Mouse (Mus musculus) gonadal fat pad, adult 2 months (tissue): Measurements from ENCODE around the gene Lrp6. TPM values are rescaled to one million over a fixed set of nuclear protein-coding genes. Genes with fewer than 3 reads are reported as not detected.
A peak's percentile ranks its signal among the peaks of the same experiment; 100 is the strongest.

Source experiments
- DNase-seq: peaks from one replicate; pipeline ENCODE4 v3.0.0-alpha.2; 2012; ENCODE audit warnings: low read depth
- polyA plus RNA-seq: library from polyadenylated mRNA; depleted of rRNA; stranded (reverse); fragments of >200 nt; gene quantifications from 2 replicates; pipeline ENCODE4 v1.2.3, GENCODE M21; 2012

Lrp6 gene
- polyA plus RNA-seq, 1 experiment: 27.3 TPM

- no peak for DNase-seq
Observed at GRCm38 (mm10) chr6:134531950-134532349, 34.8 kb downstream of the Lrp6 start.

- no peak for DNase-seq
Observed at GRCm38 (mm10) chr6:134529340-134529739, 37.4 kb downstream of the Lrp6 start.

- no peak for DNase-seq
Observed at GRCm38 (mm10) chr6:134528396-134528795, 38.4 kb downstream of the Lrp6 start.

- no peak for DNase-seq
Observed at GRCm38 (mm10) chr6:134527596-134528128, 39.1 kb downstream of the Lrp6 start.

- DNase-seq: no peak
Observed at GRCm38 (mm10) chr6:134526821-134527595, 39.8 kb downstream of the Lrp6 start.

GRCm38 (mm10) chr6:134526275-134526674 lies 40.5 kb downstream of the Lrp6 start:
- DNase-seq: no peak

- DNase-seq: no peak
Observed at GRCm38 (mm10) chr6:134521411-134521810, 45.4 kb downstream of the Lrp6 start.

GRCm38 (mm10) chr6:134520821-134521220 lies 45.9 kb downstream of the Lrp6 start:
- no peak for DNase-seq

GRCm38 (mm10) chr6:134518450-134518849 lies 48.3 kb downstream of the Lrp6 start:
- no peak for DNase-seq

- DNase-seq: no peak
Observed at GRCm38 (mm10) chr6:134517141-134517540, 49.6 kb downstream of the Lrp6 start.

- no peak for DNase-seq
Observed at GRCm38 (mm10) chr6:134515416-134515815, 51.3 kb downstream of the Lrp6 start.

- DNase-seq: no peak
Observed at GRCm38 (mm10) chr6:134513896-134514510, 52.8 kb downstream of the Lrp6 start.

GRCm38 (mm10) chr6:134513011-134513410 lies 53.8 kb downstream of the Lrp6 start:
- DNase-seq: no peak

- DNase-seq: no peak
Observed at GRCm38 (mm10) chr6:134512478-134512877, 54.3 kb downstream of the Lrp6 start.

- no peak for DNase-seq
Observed at GRCm38 (mm10) chr6:134511118-134511517, 55.6 kb downstream of the Lrp6 start.

GRCm38 (mm10) chr6:134510280-134510679 lies 56.5 kb downstream of the Lrp6 start:
- DNase-seq: no peak

GRCm38 (mm10) chr6:134509731-134510226 lies 57.0 kb downstream of the Lrp6 start:
- DNase-seq: no peak

- peak; percentile 57 for DNase-seq
Observed at GRCm38 (mm10) chr6:134504866-134505265, 61.9 kb downstream of the Lrp6 start.

- no peak for DNase-seq
Observed at GRCm38 (mm10) chr6:134502335-134502734, 64.4 kb downstream of the Lrp6 start.

GRCm38 (mm10) chr6:134500381-134501162 lies 66.2 kb downstream of the Lrp6 start:
- DNase-seq: no peak

- DNase-seq: no peak
Observed at GRCm38 (mm10) chr6:134499089-134499488, 67.7 kb downstream of the Lrp6 start.

- DNase-seq: no peak
Observed at GRCm38 (mm10) chr6:134498518-134498917, 68.2 kb downstream of the Lrp6 start.
